Mouse (Mus musculus) stomach, postnatal 0 days (tissue): ENCODE measurements around the gene Tcaf3.

Source experiments
- CTCF ChIP-seq: IDR thresholded peaks from 2 replicates; pipeline ENCODE4 v1.5.1; 2016; ENCODE audit warnings: antibody characterized with exemption, low read depth, mild to moderate bottlenecking, moderate library complexity
- EP300 ChIP-seq: optimal IDR thresholded peaks from 2 replicates; pipeline ENCODE3; 2016; ENCODE audit warnings: antibody characterized with exemption

DNA sequence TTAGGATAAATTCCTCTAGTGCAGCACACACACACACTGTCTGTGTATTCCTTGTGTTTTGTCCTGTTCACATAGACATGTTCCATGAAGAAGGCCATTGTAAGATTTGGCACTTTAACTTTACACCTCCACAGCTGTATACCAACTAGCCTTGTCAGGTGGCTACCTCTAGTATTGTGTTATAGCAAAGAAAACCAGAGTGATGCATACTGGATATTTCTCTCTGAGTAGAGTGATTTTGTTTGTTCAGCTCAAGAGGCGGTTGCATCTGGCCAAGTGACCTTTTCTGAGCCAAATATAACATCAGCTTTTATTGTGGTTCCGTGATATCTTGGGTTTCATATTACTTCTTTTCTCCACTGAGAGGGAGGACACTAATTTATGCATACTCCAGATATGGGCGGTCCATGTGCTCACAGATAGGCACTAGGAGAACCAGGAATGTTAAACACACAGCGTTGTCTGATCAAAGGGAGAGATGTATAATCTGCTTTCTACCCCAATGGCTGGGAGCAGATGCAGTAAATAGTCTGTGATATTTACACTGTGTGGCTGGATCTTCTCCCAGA lies 13.5 kb upstream of the Tcaf3 start:
- TF ChIP-seq CTCF (no peak), EP300 (no peak)
